Mouse (Mus musculus) bone marrow macrophage, adult 2 months (primary cell): ENCODE measurements around the gene Gm10271. TPM values are rescaled to one million over a fixed set of nuclear protein-coding genes. Genes with fewer than 3 reads are reported as not detected.

Experiments
- H3K27ac ChIP-seq: 2 replicates; pipeline ENCODE4 v1.5.1; 2012; ENCODE audit warnings: low read depth, low read length; ENCODE audit not compliant: insufficient read depth
- H3K4me1 ChIP-seq: 2 replicates; pipeline ENCODE4 v1.6.1; 2012; ENCODE audit warnings: low read length; ENCODE audit not compliant: control insufficient read depth, insufficient read depth
- H3K4me3 ChIP-seq: 2 replicates; pipeline ENCODE4 v1.5.1; 2012; ENCODE audit warnings: mild to moderate bottlenecking, low read length, moderate library complexity; ENCODE audit not compliant: insufficient read depth
- CTCF ChIP-seq: IDR thresholded peaks from 2 replicates; pipeline ENCODE4 v1.5.1; 2012; ENCODE audit warnings: low read depth, mild to moderate bottlenecking, low read length, moderate library complexity
- POLR2A ChIP-seq: IDR thresholded peaks from 2 replicates; pipeline ENCODE4 v1.6.1; 2012; ENCODE audit warnings: mild to moderate bottlenecking, low read depth, low read length, borderline replicate concordance
- polyA plus RNA-seq: library from polyadenylated mRNA; stranded (reverse); fragments of >200 nt; gene quantifications from 2 replicates; pipeline ENCODE4 v1.2.4, GENCODE M21; 2012; ENCODE audit not compliant: missing spikeins, insufficient read depth, insufficient read length

Gm10271 gene
- polyA plus RNA-seq, 1 experiment, result not detected

DNA sequence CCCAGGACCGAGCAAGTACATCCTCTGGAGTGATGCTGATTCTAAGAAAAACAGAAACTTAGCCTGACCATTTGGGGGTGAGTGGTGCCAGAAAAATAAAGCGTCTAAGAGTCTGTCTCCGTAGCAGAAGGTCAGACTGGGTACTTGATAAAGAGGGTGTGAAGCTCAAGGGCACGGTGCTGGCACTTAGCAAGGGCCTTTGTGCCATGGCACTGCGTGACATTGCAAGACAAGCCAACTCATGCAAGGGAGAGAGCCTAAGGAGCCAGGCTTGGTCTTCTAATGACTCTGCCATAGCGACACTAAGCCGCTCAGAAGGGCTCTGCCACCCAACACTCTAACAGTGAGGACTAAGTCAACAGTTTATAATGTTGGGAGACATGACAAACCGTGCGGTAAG lies 6.4 kb upstream of the Gm10271 start:
- TF ChIP-seq CTCF, result no peak
- TF ChIP-seq POLR2A, result no peak
- H3K27ac ChIP-seq, result no peak overlapping the region
- no peaks in the 10 kb centered on the region for H3K4me1 ChIP-seq
- H3K4me3 ChIP-seq, result no peak overlapping the region

DNA sequence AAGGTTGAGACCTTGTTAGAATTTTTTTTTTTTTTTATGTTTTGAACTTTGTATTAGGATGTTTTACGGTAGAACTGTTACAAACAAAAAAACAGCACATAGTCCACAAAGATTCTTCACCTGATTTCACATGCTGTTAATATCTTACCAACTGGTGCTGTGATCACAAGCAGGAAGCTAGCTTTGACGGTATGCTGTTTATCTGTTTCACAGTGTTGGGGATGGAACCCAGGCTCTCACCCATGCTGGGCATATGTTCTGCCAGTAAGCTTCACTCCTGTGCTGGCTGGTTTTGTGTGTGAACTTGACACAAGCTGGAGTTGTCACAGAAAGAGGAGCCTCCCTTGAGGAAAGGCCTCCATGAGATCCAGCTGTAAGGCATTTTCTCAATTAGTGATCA lies 5.4 kb upstream of the Gm10271 start:
- H3K4me1 ChIP-seq, result no peaks in the 10 kb centered on the region
- TF ChIP-seq POLR2A (no peak), CTCF (no peak)
- no peak overlapping the region for H3K27ac ChIP-seq
- H3K4me3 ChIP-seq, result no peak overlapping the region

- no peak overlapping the region for H3K4me3 ChIP-seq
- no peaks in the 10 kb centered on the region for H3K4me1 ChIP-seq
- H3K27ac ChIP-seq, result no peak overlapping the region
- TF ChIP-seq POLR2A, result no peak
- TF ChIP-seq CTCF, result no peak
Observed at GRCm38 (mm10) chr10:116977455-116977854, 5.0 kb upstream of the Gm10271 start.

- TF ChIP-seq POLR2A, result no peak
- no peak for TF ChIP-seq CTCF
- Histone ChIP-seq H3K4me1 (no peaks in the 10 kb centered on the region), H3K27ac (no peak overlapping the region)
Observed at GRCm38 (mm10) chr10:116968741-116969140, 3.7 kb downstream of the Gm10271 start.

DNA sequence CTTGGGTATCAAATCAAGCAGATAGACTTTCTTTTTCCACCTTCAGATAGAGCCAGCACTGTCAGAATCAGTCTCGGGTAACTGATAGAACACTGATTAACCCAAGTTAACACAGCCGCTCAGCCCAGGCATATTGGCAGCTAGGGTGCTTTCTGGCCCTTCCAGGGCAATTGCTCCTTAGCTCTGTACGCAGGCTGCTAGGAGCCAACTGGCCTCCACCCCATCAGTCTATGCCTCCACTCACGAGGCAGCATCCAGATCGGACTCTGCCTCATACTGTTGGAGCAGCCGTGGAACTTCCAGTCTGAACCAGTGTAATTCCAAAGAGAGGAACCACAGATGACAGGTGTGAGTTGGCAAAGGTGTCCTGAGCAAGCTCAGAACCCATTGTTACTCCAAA lies 6.3 kb downstream of the Gm10271 start:
- Histone ChIP-seq H3K4me3 (no peak overlapping the region), H3K27ac (no peak overlapping the region), H3K4me1 (no peaks in the 10 kb centered on the region)
- TF ChIP-seq CTCF (no peak), POLR2A (no peak)

More at GRCm38 (mm10) chr10:116968741-116969140, 3.7 kb downstream of the Gm10271 start:
- no peak overlapping the region for H3K4me3 ChIP-seq

DNA sequence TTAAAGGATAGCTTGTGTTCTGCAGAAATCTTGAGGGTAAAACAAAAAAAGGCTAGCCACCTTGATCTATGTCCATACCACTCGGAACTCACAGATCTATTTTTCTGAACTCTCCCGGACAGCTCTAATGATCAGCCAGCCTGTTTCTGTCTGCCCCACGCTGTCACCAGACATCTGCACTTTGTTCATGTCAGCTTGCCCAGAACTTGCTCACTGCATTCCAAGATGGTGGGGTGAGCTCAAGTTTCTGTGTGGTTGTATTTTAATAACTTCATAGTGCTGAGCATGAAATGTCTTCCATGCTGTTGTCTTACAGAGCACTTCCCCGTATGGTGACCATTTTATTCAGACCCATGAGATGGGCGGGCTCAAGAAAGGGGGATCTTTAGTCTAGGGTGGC lies 7.1 kb downstream of the Gm10271 start:
- no peaks in the 10 kb centered on the region for H3K4me1 ChIP-seq
- no peak overlapping the region for H3K4me3 ChIP-seq
- H3K27ac ChIP-seq, result no peak overlapping the region
- TF ChIP-seq POLR2A (no peak), CTCF (no peak)

DNA sequence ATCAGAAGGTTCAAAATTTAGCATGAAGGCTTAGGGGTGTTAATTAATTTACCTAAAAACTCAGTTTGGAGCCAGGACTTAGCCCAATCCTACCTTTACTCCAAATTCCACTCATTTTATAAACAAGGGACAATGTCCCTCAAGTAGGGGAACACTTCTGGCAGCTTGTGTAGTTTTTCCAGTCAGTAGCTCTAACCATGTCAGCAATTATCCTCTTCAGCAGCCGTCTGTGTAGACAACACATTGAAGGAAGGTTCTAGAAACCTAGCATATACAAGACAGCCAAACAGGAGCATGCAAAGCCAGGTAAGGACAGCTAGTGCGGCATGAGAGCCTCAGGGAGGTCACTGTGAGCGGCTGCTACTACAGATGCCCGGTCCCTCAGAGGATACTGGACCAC lies 7.8 kb downstream of the Gm10271 start:
- TF ChIP-seq POLR2A (no peak), CTCF (no peak)
- H3K4me1 ChIP-seq, result no peaks in the 10 kb centered on the region
- H3K27ac ChIP-seq, result no peak overlapping the region
- H3K4me3 ChIP-seq, result no peak overlapping the region

DNA sequence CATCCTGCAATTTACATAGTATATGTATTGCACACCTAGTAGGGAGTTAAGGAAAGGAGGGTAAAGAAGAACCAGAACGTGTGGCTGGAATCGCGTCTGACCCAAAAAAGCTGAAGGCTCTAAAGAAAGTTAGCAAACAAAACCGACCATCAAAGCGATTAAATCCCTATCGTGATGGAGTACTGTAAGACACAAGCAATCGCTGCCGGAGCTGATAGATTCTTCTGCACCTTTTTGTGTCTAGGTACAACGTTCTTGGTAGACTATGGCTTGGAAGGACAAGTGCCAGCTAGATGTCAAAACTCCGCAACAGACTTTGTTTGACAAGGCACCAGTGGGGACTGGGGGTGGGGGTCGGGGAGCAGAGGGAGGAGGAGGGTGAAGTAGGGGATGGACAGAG lies 8.3 kb downstream of the Gm10271 start:
- Histone ChIP-seq H3K27ac (no peak overlapping the region), H3K4me3 (no peak overlapping the region), H3K4me1 (no peaks in the 10 kb centered on the region)
- TF ChIP-seq CTCF (no peak), POLR2A (no peak)

GRCm38 (mm10) chr10:116962803-116963202 lies 9.6 kb downstream of the Gm10271 start:
- H3K4me3 ChIP-seq, result no peak overlapping the region
- H3K27ac ChIP-seq, result no peak overlapping the region
- H3K4me1 ChIP-seq, result no peaks in the 10 kb centered on the region
- TF ChIP-seq CTCF (no peak), POLR2A (no peak)

GRCm38 (mm10) chr10:116962152-116962551 lies 10.3 kb downstream of the Gm10271 start:
- no peak overlapping the region for H3K27ac ChIP-seq
- no peak overlapping the region for H3K4me3 ChIP-seq
- TF ChIP-seq POLR2A (no peak), CTCF (no peak)
- no peaks in the 10 kb centered on the region for H3K4me1 ChIP-seq
